Mouse (Mus musculus): ENCODE results near the gene Tuba4a. TPM values are rescaled to one million over a fixed set of nuclear protein-coding genes. Genes with fewer than 3 reads are reported as not detected.

The Tuba4a gene
- total and polyA plus RNA-seq, 3 experiments = 180 to 294 (median 192) TPM

GRCm38 (mm10) chr1:75210136-75211087, 9.3 kb downstream of the Tuba4a start, which contains the start of the genes Glb1l and Stk16:
Gene Glb1l (minus strand): TSS chr1:75210813.
Gene Stk16 (plus strand): TSS chr1:75210838.
- H3K9me3 ChIP-seq (replicated peaks; ENCODE audit: low read length) = no peaks in the 10 kb centered on the region
- dilution Hi-C loops (cut with MboI; ENCODE audit: extremely low pct_ligation_motif_present, extremely low pct_unique_long_range_greater_than_20kb, low sequenced_read_pairs) (no loop called here), in situ Hi-C loops (cut with MboI; ENCODE audit: low pct_ligation_motif_present, low pct_unique_long_range_greater_than_20kb, low sequenced_read_pairs) (no loop called here)
- DNase-seq (ENCODE audit: extremely low read depth) = peak; percentile 96
- peaks cover 33 to 46% of the 10 kb centered on the region in 2 experiments for H3K36me3 ChIP-seq (replicated peaks in 1 of 2; ENCODE audit: control insufficient read depth in 1 of 2, insufficient read depth in 1 of 2, low read length in 1 of 2)
- H3K4me2 ChIP-seq (ENCODE audit: insufficient read depth, low read depth, poor library complexity, severe bottlenecking) = peak within 1 kb of the TSS; percentile 74
- peaks cover 9 to 63% of the 10 kb centered on the region in 2 experiments for H3K4me1 ChIP-seq (ENCODE audit: control insufficient read depth in 1 of 2, insufficient read depth in 2 of 2)
- H3K79me2 ChIP-seq (replicated peaks; ENCODE audit: control insufficient read depth, extremely low read depth, insufficient read depth, poor library complexity, severe bottlenecking) = peaks cover 18% of the 10 kb centered on the region
- peak; percentile 48; the same call in 1 of the 2 replicates for TF ChIP-seq MAZ (IDR thresholded peaks at IDR 0.05; ENCODE audit: low read depth, low read length)
- no peak for TF ChIP-seq PAX5 (IDR thresholded peaks at IDR 0.05; ENCODE audit: low read length)
- peak; percentile 99 for TF ChIP-seq SIN3A (IDR thresholded peaks at IDR 0.05; ENCODE audit: low read length)
- TF ChIP-seq EP300 (IDR thresholded peaks at IDR 0.05; ENCODE audit: low read length) = no peak
- TF ChIP-seq IRF4 (IDR thresholded peaks at IDR 0.05; ENCODE audit: low read depth, low read length) = peak; percentile 75
- TF ChIP-seq GABPA (IDR thresholded peaks at IDR 0.05; ENCODE audit: insufficient replicate concordance, low read depth, low read length) = peak; percentile 8; the same call in 1 of the 2 replicates
- TF ChIP-seq CHD1 (IDR thresholded peaks at IDR 0.05; ENCODE audit: low read depth, low read length) = no peak
- no peak; the same call in 1 of the 2 replicates for TF ChIP-seq ZKSCAN1 (IDR thresholded peaks at IDR 0.05; ENCODE audit: borderline replicate concordance, low read depth, low read length)
- TF ChIP-seq TBP (conservative IDR thresholded peaks at IDR 0.05; ENCODE audit: low read depth, low read length) = 0 out of 2 replicates have a peak, but pooled peaks have one; percentile 48
- TF ChIP-seq CHD2 (IDR thresholded peaks at IDR 0.05; ENCODE audit: low read length) = no peak
- TF ChIP-seq TCF12 (IDR thresholded peaks at IDR 0.05; ENCODE audit: low read depth, low read length) = peak; percentile 78
- peak; percentile 96 for TF ChIP-seq MXI1 (IDR thresholded peaks at IDR 0.05; ENCODE audit: low read depth, low read length)
- TF ChIP-seq ZMIZ1 (IDR thresholded peaks at IDR 0.05; ENCODE audit: low read depth, low read length) = peak; percentile 72; the same call in 1 of the 2 replicates
- no peak for TF ChIP-seq RAD21 (IDR thresholded peaks at IDR 0.05; ENCODE audit: low read depth, low read length)
- peak; percentile 87; the same call in 1 of the 2 replicates for TF ChIP-seq KAT2A (IDR thresholded peaks at IDR 0.05; ENCODE audit: insufficient replicate concordance, low read length)
- 0 out of 2 replicates have a peak, but pooled peaks have one; percentile 41 for TF ChIP-seq POLR2AphosphoS2 (IDR thresholded peaks at IDR 0.05; ENCODE audit: low read depth, low read length)
- TF ChIP-seq USF1 (IDR thresholded peaks at IDR 0.05; ENCODE audit: low read depth, low read length) = no peak
- no peak for TF ChIP-seq ETS1 (conservative IDR thresholded peaks at IDR 0.05; ENCODE audit: low read depth, low read length)
- TF ChIP-seq JUND (conservative IDR thresholded peaks at IDR 0.05; ENCODE audit: low read depth, low read length) = no peak
- TF ChIP-seq E2F4 (IDR thresholded peaks at IDR 0.05; ENCODE audit: insufficient replicate concordance, low read depth, low read length) = no peak
- TF ChIP-seq MEF2A (IDR thresholded peaks at IDR 0.05; ENCODE audit: borderline replicate concordance, low read depth, low read length) = peak; percentile 55; the same call in 1 of the 2 replicates
- TF ChIP-seq HCFC1 (IDR thresholded peaks at IDR 0.05; ENCODE audit: low read depth, low read length) = peak; percentile 91
- no peak for TF ChIP-seq JUN (IDR thresholded peaks at IDR 0.05; ENCODE audit: insufficient read depth, low read depth, low read length)
- TF ChIP-seq MAFK (IDR thresholded peaks at IDR 0.05; ENCODE audit: insufficient replicate concordance, low read length) = no peak
- no peak for TF ChIP-seq ZC3H11A (IDR thresholded peaks at IDR 0.05; ENCODE audit: low read depth, low read length)
- TF ChIP-seq POLR2A (IDR thresholded peaks at IDR 0.05; ENCODE audit: low read depth, low read length) = peak; percentile 93
- TF ChIP-seq USF2 (conservative IDR thresholded peaks at IDR 0.05; ENCODE audit: low read depth, low read length) = no peak
- TF ChIP-seq MYC (IDR thresholded peaks at IDR 0.05; ENCODE audit: low read depth, low read length) = no peak
- TF ChIP-seq ZNF384 (IDR thresholded peaks at IDR 0.05; ENCODE audit: low read depth, low read length) = no peak
- peak; percentile 84 for TF ChIP-seq NELFE (IDR thresholded peaks at IDR 0.05; ENCODE audit: low read depth, low read length)
- no peak for TF ChIP-seq NRF1 (IDR thresholded peaks at IDR 0.05; ENCODE audit: low read depth, low read length)
- no peak for TF ChIP-seq CTCF (conservative IDR thresholded peaks at IDR 0.05 in 1 of 2, IDR thresholded peaks at IDR 0.05 in 1 of 2; ENCODE audit: low read depth in 2 of 2, low read length in 2 of 2)
- no peak for TF ChIP-seq BHLHE40 (IDR thresholded peaks at IDR 0.05; ENCODE audit: low read depth, low read length)
- no peak for TF ChIP-seq MAX (IDR thresholded peaks at IDR 0.05; ENCODE audit: low read length)
- TF ChIP-seq UBTF (IDR thresholded peaks at IDR 0.05; ENCODE audit: low read depth, low read length) = no peak
- peak; percentile 99 for TF ChIP-seq ELF1 (IDR thresholded peaks at IDR 0.05; ENCODE audit: low read depth, low read length)
- TF ChIP-seq SMC3 (IDR thresholded peaks at IDR 0.05; ENCODE audit: low read depth, low read length) = no peak
- TF ChIP-seq RCOR1 (conservative IDR thresholded peaks at IDR 0.05; ENCODE audit: low read depth, low read length) = no peak
- no peak within 1 kb of the TSS for H3K27ac ChIP-seq (ENCODE audit: insufficient read depth, low read depth)
- H3K4me3 ChIP-seq (replicated peaks in 1 of 3; ENCODE audit: low read depth in 2 of 3, low read length in 2 of 3, poor library complexity in 1 of 3) = peak within 1 kb of the TSS; percentile 83 to 96 (median 91)
- H3K27me3 ChIP-seq (replicated peaks) = no peaks in the 10 kb centered on the region
- H3K9ac ChIP-seq (ENCODE audit: insufficient read depth, low read depth) = peak within 1 kb of the TSS; percentile 93
